Mouse (Mus musculus) MEL (cell line): Measurements from ENCODE around the gene Prkag2.
A peak's percentile ranks its signal among the peaks of the same experiment; 100 is the strongest.

ENCODE experiments used
- CTCF ChIP-seq, 3 experiments: IDR thresholded peaks in 2 of 3; conservative IDR thresholded peaks in 1 of 3; 2 replicates each; pipeline ENCODE4 v1.5.1; 2011 to 2012; ENCODE audit warnings: low read length in 3 of 3, low read depth in 2 of 3, mild to moderate bottlenecking in 2 of 3, improper control_type of control experiment in 1 of 3, inconsistent platforms in 1 of 3, mixed read lengths in 1 of 3, moderate library complexity in 1 of 3; ENCODE audit not compliant: control insufficient read depth in 1 of 3, insufficient read depth in 1 of 3, poor library complexity in 1 of 3, severe bottlenecking in 1 of 3
- EP300 ChIP-seq, 2 experiments: IDR thresholded peaks; 2 replicates each; pipeline ENCODE4 v1.6.1; 2011; ENCODE audit warnings: improper control_type of control experiment in 2 of 2, low read length in 2 of 2, low read depth in 1 of 2, mild to moderate bottlenecking in 1 of 2
- MAZ ChIP-seq: IDR thresholded peaks from 2 replicates; pipeline ENCODE4 v1.6.1; 2012; ENCODE audit warnings: low read depth, mild to moderate bottlenecking, inconsistent platforms, low read length, improper control_type of control experiment
- MXI1 ChIP-seq: IDR thresholded peaks from 2 replicates; pipeline ENCODE4 v1.6.1; 2011; ENCODE audit warnings: mild to moderate bottlenecking, low read depth, low read length, improper control_type of control experiment
- NELFE ChIP-seq: IDR thresholded peaks from 2 replicates; pipeline ENCODE4 v1.6.1; 2011; ENCODE audit warnings: low read depth, low read length, improper control_type of control experiment
- POLR2A ChIP-seq, 2 experiments: IDR thresholded peaks; 2 replicates each; pipeline ENCODE4 v1.6.1; 2011 to 2012; ENCODE audit warnings: low read length in 2 of 2, mild to moderate bottlenecking in 2 of 2, control low read depth in 1 of 2, improper control_type of control experiment in 1 of 2, low read depth in 1 of 2, moderate library complexity in 1 of 2; ENCODE audit not compliant: control insufficient read depth in 1 of 2, insufficient read depth in 1 of 2, poor library complexity in 1 of 2
- TCF12 ChIP-seq: IDR thresholded peaks from 2 replicates; pipeline ENCODE4 v1.6.1; 2014; ENCODE audit warnings: low read depth, mild to moderate bottlenecking, inconsistent platforms, low read length, improper control_type of control experiment, moderate library complexity

GRCm38 (mm10) chr5:24967898-24968535 lies 132.4 kb downstream of the Prkag2 start:
- TF ChIP-seq MAZ (0 out of 2 replicates have a peak, but pooled peaks have one; percentile 36), POLR2A (IDR thresholded peaks at IDR 0.05; ENCODE audit: control insufficient read depth in 1 of 2, insufficient read depth in 1 of 2, low read depth in 1 of 2, low read length in 2 of 2, poor library complexity in 1 of 2) (no peak), CTCF (IDR thresholded peaks at IDR 0.05 in 2 of 3, conservative IDR thresholded peaks at IDR 0.05 in 1 of 3; ENCODE audit: control insufficient read depth in 1 of 3, insufficient read depth in 1 of 3, low read depth in 2 of 3, low read length in 3 of 3, poor library complexity in 1 of 3, severe bottlenecking in 1 of 3) (no peak), MXI1 (no peak), EP300 (IDR thresholded peaks at IDR 0.05; ENCODE audit: low read depth in 1 of 2, low read length in 2 of 2) (peak; percentile 80 to 81), NELFE (no peak), TCF12 (peak; percentile 94)
